Mouse (Mus musculus) forebrain, embryonic 13.5 days (tissue): ENCODE measurements around the gene Neil1. TPM values are rescaled to one million over a fixed set of nuclear protein-coding genes. Genes with fewer than 3 reads are reported as not detected.

ENCODE experiments used
- ATAC-seq: fragments of 200-750 bp; cut with Nextera tagmentation; 2 replicates; pipeline ENCODE4 v1.8.0; 2017
- H3K27ac ChIP-seq: fragments of 300-500 bp; sonication (generic); 2 replicates; pipeline ENCODE4 v1.5.1; 2015; ENCODE audit warnings: inconsistent platforms, mild to moderate bottlenecking, moderate library complexity
- H3K27me3 ChIP-seq: fragments of 300-500 bp; sonication (generic); 2 replicates; pipeline ENCODE4 v1.6.1; 2015; ENCODE audit warnings: mild to moderate bottlenecking, inconsistent platforms
- H3K36me3 ChIP-seq: fragments of 300-500 bp; sonication (generic); 2 replicates; pipeline ENCODE4 v1.6.1; 2015; ENCODE audit warnings: mild to moderate bottlenecking, inconsistent platforms; ENCODE audit not compliant: poor library complexity, severe bottlenecking
- H3K4me1 ChIP-seq: fragments of 300-500 bp; sonication (generic); 2 replicates; pipeline ENCODE4 v1.6.1; 2015; ENCODE audit warnings: inconsistent platforms
- H3K4me2 ChIP-seq: fragments of 300-500 bp; sonication (generic); 2 replicates; pipeline ENCODE4 v1.6.1; 2015; ENCODE audit warnings: inconsistent platforms, mild to moderate bottlenecking, moderate library complexity
- H3K4me3 ChIP-seq: fragments of 300-500 bp; sonication (generic); 2 replicates; pipeline ENCODE4 v1.5.1; 2015; ENCODE audit warnings: mild to moderate bottlenecking, inconsistent platforms
- H3K9ac ChIP-seq: fragments of 300-500 bp; sonication (generic); 2 replicates; pipeline ENCODE4 v1.6.1; 2015; ENCODE audit warnings: mild to moderate bottlenecking, inconsistent platforms
- H3K9me3 ChIP-seq: fragments of 300-500 bp; sonication (generic); replicated peaks from 2 replicates; pipeline ENCODE4 v1.6.1; 2016; ENCODE audit warnings: inconsistent platforms
- WGBS: fragments of 180-500 bp; shearing (Covaris S2); methylation state at CpG from one replicate; pipeline ENCODE4 v1.1.7; 2015; 5-methylcytosine and 5-hydroxymethylcytosine counted together
- polyA plus RNA-seq: library from polyadenylated mRNA; unstranded; fragments of >200 nt; fragmentation: Nextera tagmentation; extraction: Ambion mirVana; gene quantifications from 2 replicates; pipeline ENCODE4 v1.2.1, GENCODE M21; 2015

The Neil1 gene
- polyA plus RNA-seq, 1 experiment from 2014 or later, result 6.5 TPM

GRCm38 (mm10) chr9:57152331-57152730, 4.2 kb upstream of the Neil1 start:
- H3K9me3 ChIP-seq, result no peaks in the 10 kb centered on the region
- ATAC-seq, result no peak
- no peaks in the 10 kb centered on the region for H3K27me3 ChIP-seq
- peaks cover 23% of the 10 kb centered on the region for H3K4me1 ChIP-seq
- no peak overlapping the region for H3K4me2 ChIP-seq
- peaks cover 18% of the 10 kb centered on the region for H3K36me3 ChIP-seq
- H3K9ac ChIP-seq, result no peak overlapping the region
- WGBS, result 38% methylated on average over 6 of the region's 6 CpGs
- H3K4me3 ChIP-seq, result no peak overlapping the region
- no peak overlapping the region for H3K27ac ChIP-seq

DNA sequence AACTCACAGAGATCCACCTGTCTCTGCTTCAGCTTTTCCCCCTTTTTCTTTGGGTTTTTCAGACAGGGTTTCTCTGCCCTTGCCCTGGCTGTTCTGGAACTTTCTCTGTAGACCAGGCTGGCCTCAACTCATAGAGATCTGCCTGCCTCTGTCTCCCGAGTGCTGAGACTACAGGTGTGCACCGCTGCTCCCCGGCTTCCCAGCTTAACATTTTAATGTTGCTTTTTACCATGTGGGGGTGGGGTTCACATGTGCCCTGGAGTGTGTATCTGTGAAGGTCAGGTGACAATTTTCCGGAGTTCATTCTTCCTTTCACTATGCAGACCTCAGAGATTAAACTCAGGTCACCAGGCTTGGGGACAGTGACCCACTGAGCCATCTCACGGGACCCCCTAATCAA, 2.1 kb upstream of the Neil1 start:
- Histone ChIP-seq H3K4me1 (peaks cover 20% of the 10 kb centered on the region), H3K9ac (no peak overlapping the region), H3K27ac (no peak overlapping the region), H3K9me3 (no peaks in the 10 kb centered on the region), H3K4me3 (no peak overlapping the region), H3K4me2 (no peak overlapping the region), H3K27me3 (no peaks in the 10 kb centered on the region), H3K36me3 (peaks cover 11% of the 10 kb centered on the region)
- WGBS, result 87% methylated on average over 5 of the region's 5 CpGs
- no peak for ATAC-seq

- H3K4me3 ChIP-seq, result peak overlapping the region; percentile 51; the same call in 1 of the 2 replicates
- H3K27me3 ChIP-seq, result no peaks in the 10 kb centered on the region
- ATAC-seq, result no peak
- peak overlapping the region; percentile 71 for H3K4me2 ChIP-seq
- H3K9me3 ChIP-seq, result no peaks in the 10 kb centered on the region
- H3K4me1 ChIP-seq, result peaks cover 20% of the 10 kb centered on the region
- H3K36me3 ChIP-seq, result peaks cover 10% of the 10 kb centered on the region
- WGBS, result 70% methylated on average over 6 of the region's 6 CpGs
- H3K27ac ChIP-seq, result peak overlapping the region; percentile 73
- peak overlapping the region; percentile 76 for H3K9ac ChIP-seq
Measured at GRCm38 (mm10) chr9:57149021-57149420, 916 bp upstream of the Neil1 start.

GRCm38 (mm10) chr9:57147205-57148143, 631 bp downstream of the Neil1 start:
- H3K9ac ChIP-seq, result peak overlapping the region; percentile 76
- H3K9me3 ChIP-seq, result no peaks in the 10 kb centered on the region
- H3K36me3 ChIP-seq, result peaks cover 14% of the 10 kb centered on the region
- no peaks in the 10 kb centered on the region for H3K27me3 ChIP-seq
- 6% methylated on average over 19 of the region's 19 CpGs for WGBS
- peak overlapping the region; percentile 51 for H3K4me3 ChIP-seq
- peak; percentile 59 for ATAC-seq
- peaks cover 20% of the 10 kb centered on the region for H3K4me1 ChIP-seq
- H3K4me2 ChIP-seq, result peak overlapping the region; percentile 71
- peak overlapping the region; percentile 73 for H3K27ac ChIP-seq

- no peaks in the 10 kb centered on the region for H3K27me3 ChIP-seq
- no peak for ATAC-seq
- H3K9ac ChIP-seq, result no peak overlapping the region
- peak overlapping the region; percentile 71; the same call in 1 of the 2 replicates for H3K4me2 ChIP-seq
- peak overlapping the region; percentile 51 for H3K4me3 ChIP-seq
- WGBS, result 85% methylated on average over 17 of the region's 17 CpGs
- no peak overlapping the region for H3K27ac ChIP-seq
- no peaks in the 10 kb centered on the region for H3K9me3 ChIP-seq
- H3K4me1 ChIP-seq, result peaks cover 20% of the 10 kb centered on the region
- H3K36me3 ChIP-seq, result peaks cover 23% of the 10 kb centered on the region
Measured at GRCm38 (mm10) chr9:57146451-57147066, 1.5 kb downstream of the Neil1 start.

- no peaks in the 10 kb centered on the region for H3K27me3 ChIP-seq
- peaks cover 40% of the 10 kb centered on the region for H3K36me3 ChIP-seq
- H3K27ac ChIP-seq, result no peak overlapping the region
- 94% methylated on average over 8 of the region's 8 CpGs for WGBS
- peaks cover 20% of the 10 kb centered on the region for H3K4me1 ChIP-seq
- H3K9ac ChIP-seq, result no peak overlapping the region
- no peak for ATAC-seq
- H3K4me2 ChIP-seq, result no peak overlapping the region
- no peaks in the 10 kb centered on the region for H3K9me3 ChIP-seq
- H3K4me3 ChIP-seq, result no peak overlapping the region
Measured at GRCm38 (mm10) chr9:57144830-57145229, 3.3 kb downstream of the Neil1 start.

- WGBS, result 89% methylated on average over 11 of the region's 11 CpGs
- H3K4me1 ChIP-seq, result peaks cover 10% of the 10 kb centered on the region
- H3K4me3 ChIP-seq, result no peak overlapping the region
- H3K27me3 ChIP-seq, result no peaks in the 10 kb centered on the region
- no peaks in the 10 kb centered on the region for H3K9me3 ChIP-seq
- no peak for ATAC-seq
- no peak overlapping the region for H3K4me2 ChIP-seq
- H3K36me3 ChIP-seq, result peaks cover 56% of the 10 kb centered on the region
- no peak overlapping the region for H3K9ac ChIP-seq
- H3K27ac ChIP-seq, result no peak overlapping the region
Measured at GRCm38 (mm10) chr9:57143212-57143611, 4.9 kb downstream of the Neil1 start.

GRCm38 (mm10) chr9:57141417-57142353, 6.4 kb downstream of the Neil1 start:
- no peak for ATAC-seq
- H3K27me3 ChIP-seq, result no peaks in the 10 kb centered on the region
- no peak overlapping the region for H3K4me2 ChIP-seq
- no peak overlapping the region for H3K27ac ChIP-seq
- 91% methylated on average over 17 of the region's 17 CpGs for WGBS
- no peaks in the 10 kb centered on the region for H3K9me3 ChIP-seq
- no peak overlapping the region for H3K4me3 ChIP-seq
- peaks cover 1% of the 10 kb centered on the region for H3K4me1 ChIP-seq
- H3K9ac ChIP-seq, result no peak overlapping the region
- peaks cover 72% of the 10 kb centered on the region for H3K36me3 ChIP-seq

DNA sequence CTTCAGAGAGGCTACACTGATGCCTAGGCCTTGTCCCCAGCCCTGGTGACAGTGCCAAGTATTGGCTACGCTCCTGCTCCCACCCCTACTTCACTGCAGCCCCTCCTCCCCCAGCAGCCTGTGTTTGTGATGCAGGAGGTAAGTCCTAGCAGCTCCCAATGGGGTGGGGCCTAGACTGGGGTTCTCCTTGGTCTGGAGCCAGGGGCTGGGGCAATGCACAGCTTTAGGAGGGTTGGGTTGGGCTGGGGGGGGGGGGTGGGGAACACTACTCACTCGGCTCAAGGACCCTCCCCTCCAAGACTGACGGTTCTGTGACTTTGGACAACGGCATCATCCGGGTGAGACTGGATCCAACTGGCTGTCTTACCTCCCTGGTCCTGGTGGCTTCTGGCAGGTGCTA, 8.5 kb downstream of the Neil1 start:
- H3K27me3 ChIP-seq, result no peaks in the 10 kb centered on the region
- no peak overlapping the region for H3K4me2 ChIP-seq
- H3K27ac ChIP-seq, result no peak overlapping the region
- ATAC-seq, result no peak
- H3K9me3 ChIP-seq, result no peaks in the 10 kb centered on the region
- no peaks in the 10 kb centered on the region for H3K4me1 ChIP-seq
- no peak overlapping the region for H3K4me3 ChIP-seq
- peaks cover 87% of the 10 kb centered on the region for H3K36me3 ChIP-seq
- no peak overlapping the region for H3K9ac ChIP-seq
- 93% methylated on average over 4 of the region's 5 CpGs for WGBS

GRCm38 (mm10) chr9:57139110-57139509, 9.0 kb downstream of the Neil1 start:
- Histone ChIP-seq H3K36me3 (peaks cover 87% of the 10 kb centered on the region), H3K4me3 (no peak overlapping the region)

DNA sequence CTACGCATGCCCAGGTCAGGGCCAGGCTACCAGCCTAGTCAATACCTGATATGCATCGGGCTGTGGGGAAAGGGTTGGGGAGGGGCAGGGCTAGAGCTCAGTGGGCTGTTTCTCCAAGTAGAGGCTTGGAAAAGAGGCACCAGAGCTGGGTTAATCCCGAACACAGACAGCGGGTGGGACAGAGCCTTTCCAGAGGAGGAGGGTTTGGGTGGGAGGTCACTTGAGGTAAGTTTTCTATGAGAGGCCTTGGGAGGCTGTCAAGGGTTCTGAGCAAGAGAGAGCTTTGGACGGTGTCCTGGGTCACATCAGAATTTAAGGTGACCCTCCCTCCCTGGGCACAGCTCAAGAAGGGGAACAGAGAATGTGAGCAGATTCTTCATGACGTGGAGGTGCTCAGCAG, 9.6 kb downstream of the Neil1 start:
- Histone ChIP-seq H3K36me3 (peaks cover 85% of the 10 kb centered on the region), H3K27me3 (no peaks in the 10 kb centered on the region), H3K4me1 (no peaks in the 10 kb centered on the region), H3K4me3 (no peak overlapping the region), H3K4me2 (no peak overlapping the region), H3K9ac (no peak overlapping the region), H3K27ac (no peak overlapping the region), H3K9me3 (no peaks in the 10 kb centered on the region)
- 88% methylated on average over 6 of the region's 6 CpGs for WGBS
- ATAC-seq, result no peak

More at GRCm38 (mm10) chr9:57139110-57139509, 9.0 kb downstream of the Neil1 start:
- Histone ChIP-seq H3K4me1 (no peaks in the 10 kb centered on the region), H3K27ac (no peak overlapping the region), H3K4me2 (no peak overlapping the region), H3K9ac (no peak overlapping the region), H3K27me3 (no peaks in the 10 kb centered on the region), H3K9me3 (no peaks in the 10 kb centered on the region)
- no peak for ATAC-seq
- WGBS, result 91% methylated on average over 9 of the region's 9 CpGs
